Mouse (Mus musculus) naive thymus-derived CD4-positive, alpha-beta T cell, adult 2 months (primary cell): ENCODE data around the gene Ulk4.
"Not testable (repeated sequence)": the region's sequence is repeated elsewhere in the genome, so short reads cannot be mapped to it uniquely, and the experiment has no call there.

Experiments used
- DNase-seq: peaks from one replicate; pipeline ENCODE4 v3.0.0-alpha.2; 2011; ENCODE audit warnings: low read depth

Ulk4 gene

GRCm38 (mm10) chr9:121250854-121251253 is 26.1 kb downstream of the Ulk4 start:
- no peak for DNase-seq

- DNase-seq = no peak
These were observed 27.2 kb downstream of the Ulk4 start for GRCm38 (mm10) chr9:121249805-121250204.

GRCm38 (mm10) chr9:121247956-121248775 is 28.8 kb downstream of the Ulk4 start:
- peak; percentile 91 for DNase-seq

DNA sequence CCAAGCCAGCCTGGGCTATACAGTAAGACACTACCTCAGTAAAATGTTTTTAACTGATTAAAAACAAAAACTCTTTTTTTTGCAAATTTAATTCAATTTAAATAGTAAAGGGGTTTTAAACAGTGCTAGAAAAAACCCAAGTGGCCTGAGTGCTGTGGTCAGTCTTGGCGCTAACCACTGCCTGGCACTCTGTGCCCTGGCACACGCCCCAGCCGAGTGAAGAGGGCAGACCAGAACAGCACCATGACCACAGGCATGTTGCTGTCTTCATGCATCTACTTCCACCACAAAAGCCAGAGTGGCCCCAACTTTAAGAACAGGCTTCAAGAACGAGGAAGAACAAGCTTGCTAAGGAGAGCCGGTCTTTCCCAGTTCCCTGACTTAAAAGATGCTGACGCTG is 29.9 kb downstream of the Ulk4 start:
- no peak for DNase-seq

DNA sequence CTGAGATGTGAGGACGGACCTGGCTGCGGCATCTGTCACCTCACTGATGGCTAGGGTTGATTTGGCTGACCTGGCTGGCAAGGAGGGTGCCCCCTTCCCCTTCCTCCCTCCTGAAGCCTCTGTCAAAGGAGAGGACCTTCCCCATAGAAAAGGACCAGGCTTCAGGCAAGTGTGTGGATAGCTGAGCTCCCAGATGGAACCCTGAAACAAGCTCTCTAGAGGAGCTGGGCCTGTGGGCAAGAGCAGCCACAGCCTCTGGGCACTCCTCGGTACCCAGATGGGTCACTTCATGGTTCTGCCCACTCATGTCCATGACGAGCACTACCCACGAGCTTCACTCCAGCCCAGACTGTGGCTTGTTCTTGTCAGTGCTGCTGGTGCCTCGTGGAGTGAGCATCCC is 34.7 kb downstream of the Ulk4 start:
- DNase-seq = no peak

DNA sequence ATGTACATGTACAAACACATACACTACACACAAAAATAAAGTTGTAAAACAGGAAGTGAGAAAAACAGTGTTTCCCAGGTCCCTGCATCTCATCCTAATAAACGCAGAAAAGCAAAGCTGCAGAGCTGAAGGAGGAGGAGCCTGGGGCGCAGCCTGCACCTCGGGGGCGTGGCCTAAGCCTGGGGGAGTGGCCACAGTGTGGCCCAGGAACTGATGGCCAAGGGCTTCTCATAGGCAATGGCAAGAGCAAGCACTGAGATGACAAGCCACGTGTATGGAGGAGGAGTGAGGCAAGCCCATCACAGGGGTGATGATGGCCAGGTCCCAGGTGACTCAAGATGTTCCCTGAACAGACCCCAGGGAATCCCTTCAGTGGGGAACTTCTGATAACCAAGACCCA is 35.2 kb downstream of the Ulk4 start:
- DNase-seq = peak; percentile 29

DNA sequence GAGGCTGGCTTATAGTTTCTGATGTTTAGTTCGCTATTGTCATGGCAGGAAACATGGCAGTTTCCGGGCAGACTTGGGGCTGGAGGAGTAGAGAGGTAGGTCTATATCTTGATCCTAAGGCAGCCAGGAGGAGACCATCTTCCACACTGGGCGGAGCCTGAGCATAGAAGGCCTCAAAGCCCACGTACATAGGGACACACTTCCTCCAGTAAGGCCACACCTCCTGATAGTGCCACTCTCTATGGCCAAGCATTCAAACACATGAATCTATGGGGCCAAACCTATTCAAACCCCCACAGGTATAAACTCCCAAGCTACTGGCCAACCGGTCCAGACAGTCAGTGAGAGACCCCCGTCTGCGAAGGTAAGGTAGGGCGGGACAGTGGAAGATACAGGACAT is 35.6 kb downstream of the Ulk4 start:
- no peak for DNase-seq

DNA sequence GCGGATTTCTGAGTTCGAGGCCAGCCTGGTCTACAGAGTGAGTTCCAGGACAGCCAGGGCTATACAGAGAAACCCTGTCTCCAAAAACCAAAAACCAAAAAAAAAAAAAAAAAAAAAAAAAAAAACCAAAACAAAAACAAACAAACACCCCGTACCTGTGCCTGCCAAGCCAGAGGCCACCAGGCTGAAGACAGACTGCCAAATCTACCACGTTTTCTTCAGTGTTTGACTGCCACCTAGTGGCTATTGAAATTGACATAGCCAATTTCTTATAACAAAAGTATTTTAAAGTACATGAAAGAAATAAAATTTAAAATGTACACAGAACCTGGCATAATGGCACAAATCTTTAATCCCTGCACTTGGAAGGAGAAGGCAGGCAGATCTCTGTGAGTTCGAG is 36.8 kb downstream of the Ulk4 start:
- peak; percentile 74 for DNase-seq

DNA sequence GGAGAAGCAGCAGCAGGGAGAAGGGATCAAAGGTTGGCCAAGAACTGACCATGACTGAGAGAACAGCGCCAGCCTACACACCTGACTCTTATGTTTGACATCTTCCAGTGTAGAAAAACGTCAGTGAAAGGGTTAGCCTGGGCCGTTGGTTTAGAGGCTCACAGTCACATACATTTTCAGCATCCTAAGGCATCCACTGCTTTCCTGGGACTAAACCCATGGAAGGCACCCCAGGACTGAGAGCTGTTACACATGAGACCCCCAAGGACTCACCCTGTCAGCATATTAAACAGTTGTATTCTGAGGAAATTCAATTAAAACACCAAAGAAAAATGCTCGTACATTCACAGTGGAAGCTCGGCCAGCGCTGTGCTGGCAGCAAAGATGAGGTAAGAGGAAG is 37.4 kb downstream of the Ulk4 start:
- no peak for DNase-seq

GRCm38 (mm10) chr9:121218636-121219035 is 58.4 kb downstream of the Ulk4 start:
- DNase-seq = no peak

- no peak for DNase-seq
These were observed 58.8 kb downstream of the Ulk4 start for GRCm38 (mm10) chr9:121218230-121218629.

- DNase-seq = no peak
These were observed 59.3 kb downstream of the Ulk4 start for GRCm38 (mm10) chr9:121217742-121218141.

- no peak for DNase-seq
These were observed 60.3 kb downstream of the Ulk4 start for GRCm38 (mm10) chr9:121216536-121217320.

DNA sequence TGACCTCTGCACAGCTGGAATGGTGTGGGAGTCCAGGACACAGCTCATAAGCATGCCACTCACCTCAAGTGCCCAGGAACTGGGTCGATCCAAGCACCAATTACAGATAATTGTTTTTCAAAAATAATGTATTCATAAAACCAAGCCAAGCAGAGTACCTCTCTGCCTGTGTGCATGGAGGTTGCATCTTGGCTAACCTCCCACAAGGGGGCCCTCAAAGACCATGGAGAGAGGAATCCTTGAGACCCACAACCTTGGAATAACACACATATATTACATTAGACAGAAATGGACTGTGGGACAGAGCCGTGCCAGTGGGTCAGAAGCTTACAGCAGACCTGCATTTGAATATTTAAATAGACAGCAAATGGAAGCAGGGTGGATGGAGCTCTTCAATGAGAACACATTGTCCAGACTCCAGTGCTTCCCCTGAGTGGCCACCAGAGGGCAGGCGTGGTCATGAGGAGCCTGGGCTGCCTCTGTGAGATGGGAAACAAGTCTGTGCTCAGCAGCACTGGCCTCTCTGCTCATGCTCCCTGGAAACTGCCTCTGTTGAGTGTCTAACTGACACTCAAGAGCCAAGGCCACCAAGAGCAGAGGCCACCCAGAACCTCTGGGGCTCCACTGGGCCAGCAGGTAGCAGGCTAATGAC is 61.5 kb downstream of the Ulk4 start:
- peak; percentile 63 for DNase-seq

GRCm38 (mm10) chr9:121212322-121212721 is 64.7 kb downstream of the Ulk4 start:
- peak; percentile 12 for DNase-seq

DNA sequence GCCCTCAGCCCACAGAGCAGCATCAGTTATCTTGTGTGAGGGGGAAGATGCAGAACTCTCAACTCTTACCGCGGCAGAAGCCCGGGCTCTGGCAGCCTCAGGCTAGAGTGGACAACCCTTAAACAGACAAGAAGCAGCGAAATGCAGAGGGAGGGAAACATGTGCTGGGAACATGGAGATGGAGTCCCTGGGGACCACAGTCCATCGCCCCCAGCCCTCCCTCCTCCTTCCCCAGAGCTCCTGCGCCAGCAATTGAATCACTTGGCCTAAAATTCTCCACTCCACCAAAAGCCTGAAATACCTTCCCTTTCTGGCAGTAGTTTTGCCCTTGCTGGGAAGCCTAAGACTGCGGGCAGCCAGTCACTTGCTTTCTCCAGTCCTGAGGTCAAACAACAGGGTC is 72.0 kb downstream of the Ulk4 start:
- DNase-seq = no peak

GRCm38 (mm10) chr9:121204149-121204800 is 72.7 kb downstream of the Ulk4 start:
- no peak for DNase-seq

- no peak for DNase-seq
These were observed 73.3 kb downstream of the Ulk4 start for GRCm38 (mm10) chr9:121203686-121204085.

GRCm38 (mm10) chr9:121199146-121199685 is 77.8 kb downstream of the Ulk4 start:
- not testable (repeated sequence) for DNase-seq

- no peak for DNase-seq
These were observed 80.5 kb downstream of the Ulk4 start for GRCm38 (mm10) chr9:121196473-121196872.

- DNase-seq = no peak
These were observed 81.9 kb downstream of the Ulk4 start for GRCm38 (mm10) chr9:121195106-121195505.
